Mouse (Mus musculus) testis, adult 2 months (tissue): ENCODE measurements around the gene Cep57l1. TPM values are rescaled to one million over a fixed set of nuclear protein-coding genes. Genes with fewer than 3 reads are reported as not detected.

Source experiments
- H3K27ac ChIP-seq: fragments of 200-500 bp; 2 replicates; pipeline ENCODE4 v1.5.1; 2012; ENCODE audit warnings: low read depth, low read length; ENCODE audit not compliant: control insufficient read depth, insufficient read depth
- H3K27me3 ChIP-seq: fragments of 200-500 bp; 2 replicates; pipeline ENCODE4 v1.6.1; 2012; ENCODE audit warnings: mild to moderate bottlenecking, low read length, moderate library complexity; ENCODE audit not compliant: control insufficient read depth, insufficient read depth
- H3K36me3 ChIP-seq: fragments of 200-500 bp; 2 replicates; pipeline ENCODE4 v1.6.1; 2012; ENCODE audit warnings: mild to moderate bottlenecking, low read length; ENCODE audit not compliant: control insufficient read depth, insufficient read depth
- H3K4me1 ChIP-seq: fragments of 200-500 bp; 2 replicates; pipeline ENCODE4 v1.6.1; 2012; ENCODE audit warnings: low read length; ENCODE audit not compliant: control insufficient read depth, insufficient read depth
- H3K4me3 ChIP-seq: fragments of 200-500 bp; 2 replicates; pipeline ENCODE4 v1.5.1; 2012; ENCODE audit warnings: low read depth, mild to moderate bottlenecking, low read length, moderate library complexity, mixed read lengths; ENCODE audit not compliant: control insufficient read depth
- CTCF ChIP-seq: fragments of 200-500 bp; IDR thresholded peaks from 2 replicates; pipeline ENCODE4 v1.5.1; 2012; ENCODE audit warnings: low read depth, mild to moderate bottlenecking, inconsistent platforms, low read length, moderate library complexity; ENCODE audit not compliant: control insufficient read depth, insufficient read depth, insufficient replicate concordance
- POLR2A ChIP-seq: fragments of 200-500 bp; IDR thresholded peaks from 2 replicates; pipeline ENCODE4 v1.6.1; 2012; ENCODE audit warnings: low read depth, mild to moderate bottlenecking, inconsistent platforms, low read length, moderate library complexity; ENCODE audit not compliant: control insufficient read depth
- polyA plus RNA-seq: library from polyadenylated mRNA; depleted of rRNA; stranded (reverse); fragments of >200 nt; gene quantifications from 2 replicates; pipeline ENCODE4 v1.2.3, GENCODE M21; 2012; rRNA removed

The Cep57l1 gene
- polyA plus RNA-seq, 1 experiment = 18.9 TPM

DNA sequence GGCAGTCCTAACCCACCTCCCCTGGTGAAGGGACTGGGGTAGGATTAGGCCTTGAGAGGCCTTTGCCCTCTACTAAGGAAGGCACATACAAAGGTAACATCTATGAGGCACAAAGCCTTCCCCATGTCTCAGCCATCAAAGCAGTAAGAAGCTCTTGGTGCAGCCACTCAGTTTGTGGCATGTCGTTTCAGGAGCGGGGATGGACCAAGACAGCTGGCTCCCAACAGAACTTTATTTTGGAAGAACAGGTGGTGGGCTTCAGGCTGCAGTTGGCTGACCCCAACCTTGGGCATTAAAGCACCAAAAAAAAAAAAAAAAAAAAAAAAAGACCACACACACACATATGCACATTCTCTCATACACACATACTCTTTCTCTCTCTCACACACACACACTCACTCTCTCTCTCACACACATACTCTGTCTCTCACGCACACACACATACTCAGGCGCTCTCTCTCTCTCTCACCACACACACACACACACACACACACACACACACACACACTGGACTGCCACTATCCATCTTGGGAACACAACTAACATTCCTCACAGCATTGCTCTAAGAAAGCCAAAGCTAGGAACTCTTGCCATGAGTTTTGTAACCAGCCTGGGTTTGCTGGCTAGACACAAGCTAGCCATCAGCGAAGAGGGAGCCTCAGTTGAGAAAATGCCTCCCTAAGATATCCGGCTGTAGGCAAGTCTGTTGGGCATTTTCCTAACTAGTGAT, 133.7 kb downstream of the Cep57l1 start:
- H3K27ac ChIP-seq = no peak overlapping the region
- no peaks in the 10 kb centered on the region for H3K4me1 ChIP-seq
- H3K27me3 ChIP-seq = no peaks in the 10 kb centered on the region
- H3K36me3 ChIP-seq = no peaks in the 10 kb centered on the region
- H3K4me3 ChIP-seq = no peak overlapping the region
- TF ChIP-seq CTCF = no peak
- TF ChIP-seq POLR2A = no peak

DNA sequence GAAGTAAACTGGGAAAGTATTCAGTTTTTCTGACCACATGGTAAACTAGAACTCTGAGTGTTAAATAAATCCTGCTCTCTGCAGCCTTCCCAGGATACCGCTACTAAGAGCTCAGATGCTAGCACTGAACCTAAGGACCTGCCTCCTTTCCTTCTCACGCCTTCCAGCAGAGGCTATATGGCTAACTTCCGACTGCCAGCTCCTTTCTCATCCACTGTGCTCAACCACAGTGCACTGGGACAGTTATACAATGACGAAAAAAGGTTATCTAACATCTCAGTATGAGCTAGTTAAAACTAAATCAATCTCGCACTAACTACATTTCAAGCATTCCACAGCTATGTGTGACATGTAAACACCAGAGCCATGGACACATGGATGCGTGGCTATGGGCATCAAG, 134.4 kb downstream of the Cep57l1 start:
- H3K4me3 ChIP-seq = no peak overlapping the region
- no peaks in the 10 kb centered on the region for H3K4me1 ChIP-seq
- no peaks in the 10 kb centered on the region for H3K36me3 ChIP-seq
- TF ChIP-seq POLR2A (no peak), CTCF (no peak)
- H3K27ac ChIP-seq = no peak overlapping the region
- no peaks in the 10 kb centered on the region for H3K27me3 ChIP-seq

- Histone ChIP-seq H3K27ac (no peak overlapping the region), H3K27me3 (no peaks in the 10 kb centered on the region), H3K36me3 (no peaks in the 10 kb centered on the region), H3K4me1 (no peaks in the 10 kb centered on the region), H3K4me3 (no peak overlapping the region)
- TF ChIP-seq CTCF (no peak), POLR2A (no peak)
Observed at GRCm38 (mm10) chr10:41674362-41674761, 135.3 kb downstream of the Cep57l1 start.

DNA sequence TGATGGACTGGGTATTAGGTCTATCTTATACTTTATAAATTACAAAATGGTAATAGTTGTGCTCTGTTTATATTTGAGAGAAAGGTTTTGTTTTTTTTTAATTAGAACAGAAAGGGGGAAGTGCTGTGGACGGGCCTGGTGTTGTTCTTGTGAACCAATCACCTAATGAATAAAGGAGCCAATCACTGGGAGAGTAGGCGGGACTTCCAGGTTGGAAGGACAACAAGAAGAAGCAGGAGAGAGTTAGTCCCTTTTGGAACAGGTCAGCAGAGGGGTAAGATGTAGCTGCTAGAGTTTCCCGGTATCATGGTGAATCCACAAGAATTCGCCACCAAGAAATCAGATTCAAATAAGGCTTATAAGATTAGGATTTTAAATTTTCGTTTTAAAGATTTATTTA, 139.5 kb downstream of the Cep57l1 start:
- TF ChIP-seq CTCF (no peak), POLR2A (no peak)
- H3K27ac ChIP-seq = no peak overlapping the region
- no peaks in the 10 kb centered on the region for H3K4me1 ChIP-seq
- H3K4me3 ChIP-seq = no peak overlapping the region
- H3K27me3 ChIP-seq = no peaks in the 10 kb centered on the region
- H3K36me3 ChIP-seq = no peaks in the 10 kb centered on the region

Other genes with a start within 250 kb of the Cep57l1 start
- 0.56 and 1.3 TPM in 2 replicates for gene Ccdc162, start 93.2 kb downstream of the Cep57l1 start, polyA plus RNA-seq
- 9.9 and 12.7 TPM in 2 replicates for gene Sesn1, start 64 bp upstream of the Cep57l1 start, polyA plus RNA-seq
- gene Armc2, start 208.6 kb upstream of the Cep57l1 start, polyA plus RNA-seq = 15.9 and 16.1 TPM in 2 replicates